Mouse (Mus musculus) thymus, adult 2 months (tissue): ENCODE results near the gene Nkapl.

ENCODE experiments used
- CTCF ChIP-seq: fragments of 200-500 bp; IDR thresholded peaks from 2 replicates; pipeline ENCODE4 v1.5.1; 2012; ENCODE audit warnings: mild to moderate bottlenecking, control low read depth, low read length, moderate library complexity, borderline replicate concordance; ENCODE audit not compliant: control insufficient read depth, poor library complexity, insufficient read depth; ENCODE audit errors: extremely low read depth
- POLR2A ChIP-seq: fragments of 200-500 bp; IDR thresholded peaks from 2 replicates; pipeline ENCODE4 v1.6.1; 2012; ENCODE audit warnings: mild to moderate bottlenecking, low read length, control low read depth, moderate library complexity; ENCODE audit not compliant: control insufficient read depth, poor library complexity, insufficient read depth; ENCODE audit errors: extremely low read depth

GRCm38 (mm10) chr13:21467336-21467735 is 973 bp downstream of the Nkapl start:
- TF ChIP-seq POLR2A (no peak), CTCF (no peak)
